Mouse (Mus musculus) bone marrow macrophage, adult 2 months (primary cell): Measurements from ENCODE around the gene Gm20388.

Source experiments
- CTCF ChIP-seq: IDR thresholded peaks from 2 replicates; pipeline ENCODE4 v1.5.1; 2012; ENCODE audit warnings: low read depth, mild to moderate bottlenecking, low read length, moderate library complexity
- POLR2A ChIP-seq: IDR thresholded peaks from 2 replicates; pipeline ENCODE4 v1.6.1; 2012; ENCODE audit warnings: mild to moderate bottlenecking, low read depth, low read length, borderline replicate concordance

DNA sequence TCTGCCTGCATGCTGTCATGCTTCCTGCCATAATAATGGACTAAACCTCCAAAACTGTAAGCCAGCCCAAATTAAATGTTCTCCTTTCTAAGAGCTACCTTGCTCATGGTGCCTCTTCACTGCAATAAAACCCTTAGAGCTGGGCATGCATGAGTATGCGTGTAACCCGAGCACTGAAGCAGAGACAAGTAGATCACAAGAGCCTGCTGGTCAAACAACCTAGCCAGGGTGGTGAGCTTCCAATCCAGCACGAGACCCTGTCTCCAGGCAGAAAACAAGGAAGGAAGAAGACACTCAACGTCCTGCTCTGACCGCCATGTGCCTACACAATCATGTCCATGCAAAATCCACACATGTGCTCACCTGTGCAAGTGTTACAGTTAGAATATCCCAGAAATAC, 3080.7 kb downstream of the Gm20388 start:
- no peak for TF ChIP-seq CTCF
- no peak for TF ChIP-seq POLR2A
